Mouse (Mus musculus) activated CD4-positive, CD25-positive, alpha-beta regulatory T cell, adult 9 weeks (primary cell): ENCODE measurements around the gene Abcb8. TPM values are rescaled to one million over a fixed set of nuclear protein-coding genes. Genes with fewer than 3 reads are reported as not detected.

ENCODE experiments used
- polyA plus RNA-seq: library from polyadenylated mRNA; unstranded; fragments of 100-300 nt; shearing (Covaris generic); gene quantifications from one replicate; pipeline ENCODE4 v1.2.1, GENCODE M21; 2017

Gene Abcb8
- 33.1 TPM for polyA plus RNA-seq

DNA sequence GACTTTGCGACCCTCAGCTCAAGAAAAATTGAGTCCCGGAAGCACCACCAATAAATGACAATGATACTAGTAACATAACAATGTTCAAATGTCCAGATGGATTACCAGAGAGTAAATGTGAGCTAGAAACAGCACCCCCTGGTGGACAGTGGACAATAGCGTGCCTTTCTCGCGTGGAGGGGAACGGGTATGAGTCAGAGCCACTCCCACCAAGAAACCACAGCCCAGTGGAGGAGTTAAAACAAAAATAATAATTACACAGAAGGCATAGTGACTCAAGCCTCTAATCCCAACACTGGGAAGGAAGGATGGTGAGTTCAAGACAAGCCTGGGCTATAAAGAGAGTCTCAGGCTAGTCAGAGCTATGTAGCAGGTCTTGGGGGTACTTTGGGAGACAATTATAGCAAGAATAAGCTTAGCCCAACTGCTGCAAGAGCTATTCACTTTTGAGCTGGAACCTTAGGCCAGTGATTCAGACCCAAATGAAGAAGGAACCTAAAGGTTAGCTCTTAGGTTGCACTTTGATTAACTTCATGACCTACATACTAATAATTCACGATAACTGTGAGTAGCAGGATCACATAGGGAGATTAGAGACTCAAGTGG is at the start of gene Abcb8:
Gene Abcb8, plus strand, starts transcription at position 272 of the 606 bp plus-strand sequence.

DNA sequence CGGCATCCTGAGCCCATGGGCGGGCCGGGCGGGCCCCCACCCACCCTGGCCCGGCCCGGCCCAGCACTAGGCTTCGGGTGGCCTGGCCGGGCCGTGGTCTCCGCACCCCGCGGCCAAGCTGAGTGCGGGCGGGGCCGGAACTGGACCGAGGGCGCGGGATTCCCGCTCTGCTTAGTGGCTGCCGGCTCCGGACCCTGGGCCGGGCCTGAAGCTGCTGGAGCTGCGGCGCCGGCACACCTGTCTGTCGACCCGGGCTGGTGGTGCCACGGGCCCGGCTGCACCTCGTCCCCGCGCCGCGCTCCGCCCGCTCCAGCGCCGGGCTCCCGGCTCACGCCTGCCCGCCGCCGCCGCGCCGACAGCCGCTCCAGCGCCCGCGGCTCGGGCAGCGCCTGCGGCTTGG is 42.2 kb upstream of the Abcb8 start, which contains the start of gene Kcnh2:
Gene Kcnh2, minus strand, starts transcription at position 327 of the 400 bp plus-strand sequence.

DNA sequence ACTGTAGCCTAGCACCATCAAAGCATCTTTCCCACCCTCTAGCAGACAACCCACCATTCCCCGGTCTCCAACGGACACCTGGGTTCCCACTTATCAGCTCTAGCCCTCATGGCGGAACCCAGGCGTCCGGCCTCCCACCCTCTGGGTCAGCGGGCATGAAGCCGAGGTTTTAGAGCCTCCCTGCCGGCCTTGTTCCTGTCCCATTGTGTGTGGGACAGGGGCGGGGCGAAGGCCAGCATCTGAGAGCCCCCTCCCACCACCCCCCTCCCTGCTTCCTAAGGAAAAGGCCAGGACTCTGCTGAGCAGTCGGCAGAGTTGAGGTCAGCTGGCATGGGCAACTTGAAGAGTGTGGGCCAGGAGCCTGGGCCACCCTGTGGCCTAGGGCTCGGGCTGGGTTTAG is 29.0 kb upstream of the Abcb8 start, which contains the start of gene Nos3:
Gene Nos3, plus strand, starts transcription at position 303 of the 400 bp plus-strand sequence.

DNA sequence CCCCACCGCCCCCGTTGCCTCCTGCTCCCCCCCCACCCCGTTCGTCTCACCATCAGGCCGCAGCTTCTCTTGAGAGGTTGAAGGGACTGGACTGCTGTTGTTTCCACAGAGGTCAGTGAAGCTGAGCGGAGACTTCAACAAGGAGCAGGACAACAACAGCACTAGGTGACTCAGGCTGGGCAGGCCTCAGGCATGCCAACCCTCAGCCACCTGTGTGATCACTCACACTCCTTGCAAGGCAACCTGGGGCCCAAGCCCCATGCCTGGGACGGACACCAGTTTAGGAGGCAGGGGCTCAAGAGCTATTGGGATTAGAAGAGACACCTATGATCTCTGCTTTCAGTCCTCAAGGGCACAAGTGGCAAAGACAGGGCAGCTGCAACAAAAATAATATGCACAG is 1.6 kb upstream of the Abcb8 start, which contains the start of gene Atg9b:
Gene Atg9b, minus strand, starts transcription at position 280 of the 400 bp plus-strand sequence.

DNA sequence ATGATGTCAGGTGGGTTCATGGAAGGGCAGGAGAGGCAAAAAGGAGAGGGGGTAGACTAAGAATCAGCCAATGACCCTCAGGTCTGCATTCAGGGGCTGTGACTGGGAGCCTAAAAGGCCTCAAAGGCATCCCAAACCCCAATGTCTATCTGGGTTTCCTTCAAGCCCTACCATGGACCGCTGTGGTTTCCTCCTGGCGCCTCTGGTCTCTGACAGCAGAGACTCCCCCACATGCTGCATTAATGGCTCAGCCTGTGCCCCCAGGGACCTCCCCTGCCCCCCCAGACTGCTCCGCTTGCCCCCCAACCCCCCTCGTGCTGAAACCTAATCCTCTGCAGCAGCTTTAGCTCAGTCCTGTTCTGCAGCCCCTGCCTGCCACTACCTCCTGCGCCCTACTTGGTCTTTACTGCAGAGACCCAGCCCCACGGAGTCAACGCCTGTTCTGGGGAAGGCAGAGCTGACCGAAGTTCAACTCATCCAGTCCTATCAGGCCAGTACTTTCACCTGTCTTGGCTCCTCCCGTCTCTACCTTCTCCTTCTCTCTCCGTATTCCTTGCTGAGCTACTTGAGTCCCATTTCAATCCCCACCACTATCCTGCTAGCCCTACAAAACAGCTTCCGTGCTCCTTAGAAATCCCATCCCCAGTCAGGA is 19.7 kb downstream of the Abcb8 start, which contains the start of gene Asic3:
Gene Asic3, plus strand, starts transcription at position 351 of the 652 bp plus-strand sequence.

DNA sequence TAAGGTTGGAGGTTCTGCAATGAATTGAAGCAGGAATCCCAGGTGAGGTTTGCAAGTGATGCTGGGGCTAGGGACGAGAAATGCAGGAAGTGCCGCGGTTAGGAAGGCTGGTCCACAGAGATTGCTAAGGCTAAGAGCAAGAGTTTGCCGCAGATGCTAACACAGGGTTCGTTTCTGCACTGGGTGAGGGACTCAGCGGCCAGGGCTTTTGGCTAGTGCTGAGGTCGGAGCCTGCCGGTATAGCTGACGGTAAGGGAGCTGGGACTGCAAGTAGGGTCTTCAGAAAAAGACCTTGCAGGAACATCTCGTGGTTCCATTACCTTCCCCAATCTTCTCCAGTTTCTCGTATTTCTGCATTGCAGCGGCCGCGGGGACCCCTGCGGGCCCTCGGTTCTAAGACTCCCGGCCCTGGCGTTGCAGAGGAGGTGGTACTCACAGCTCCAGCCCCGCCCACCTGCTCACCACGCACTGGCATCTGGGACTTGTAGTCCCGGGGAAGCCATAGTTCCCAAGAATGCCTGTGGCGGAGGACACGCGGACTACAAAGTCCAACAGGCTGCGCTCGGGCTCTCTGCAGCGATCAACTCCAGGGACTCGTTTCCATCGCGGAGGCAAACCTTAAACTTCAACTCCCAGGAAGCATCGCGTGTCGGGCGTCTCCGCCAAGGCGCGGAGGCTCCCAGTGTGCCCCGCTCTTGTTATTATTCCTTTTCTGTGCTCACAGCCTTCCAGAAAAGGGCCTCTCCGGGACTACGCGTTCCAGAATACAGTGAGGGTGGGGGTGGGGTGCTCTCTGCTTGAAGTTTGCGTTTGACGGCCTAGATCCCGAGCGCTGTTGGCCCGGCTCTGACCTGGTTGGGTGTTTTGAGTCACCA is 29.9 kb downstream of the Abcb8 start, which contains the start of the genes Cdk5 and Slc4a2:
Gene Cdk5, minus strand, starts transcription at position 402 of the 875 bp plus-strand sequence.
Gene Slc4a2, plus strand, starts transcription at position 709 of the 875 bp plus-strand sequence.

DNA sequence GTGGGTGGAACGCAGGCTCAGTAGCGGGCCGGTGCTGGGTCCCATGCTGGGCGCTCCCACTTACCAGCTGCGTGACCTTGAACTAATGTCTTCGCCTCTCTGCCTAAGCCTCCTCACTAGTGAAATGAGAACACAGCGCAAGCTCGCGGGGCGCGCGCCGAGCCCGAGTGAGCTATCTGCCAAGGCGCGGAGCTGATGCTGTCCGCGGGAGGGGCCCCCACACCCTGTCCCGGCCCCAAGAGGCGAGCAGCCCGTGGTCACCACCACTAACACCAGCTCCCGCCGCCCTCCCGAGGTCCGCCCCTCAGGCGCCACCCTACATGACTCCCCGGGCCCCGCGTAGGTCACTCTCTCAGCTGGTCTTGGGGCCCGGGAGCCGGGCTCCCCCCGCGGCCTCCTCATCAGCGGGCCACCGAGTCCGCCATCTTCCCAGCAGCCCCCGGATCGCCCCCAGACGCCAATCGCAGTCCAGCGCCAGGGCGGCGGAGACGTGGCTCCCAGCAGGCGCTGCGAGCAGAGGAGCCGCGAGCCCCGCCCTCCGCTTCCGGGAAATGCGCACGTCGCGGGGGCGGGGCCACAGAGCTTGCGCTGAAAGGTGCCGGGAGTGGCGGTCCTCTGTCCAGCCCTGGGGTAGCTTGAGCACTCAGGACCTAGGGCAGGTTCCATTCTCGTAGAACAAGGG is 51.4 kb downstream of the Abcb8 start, which contains the start of gene Fastk:
Gene Fastk, minus strand, starts transcription at position 542 of the 682 bp plus-strand sequence.

DNA sequence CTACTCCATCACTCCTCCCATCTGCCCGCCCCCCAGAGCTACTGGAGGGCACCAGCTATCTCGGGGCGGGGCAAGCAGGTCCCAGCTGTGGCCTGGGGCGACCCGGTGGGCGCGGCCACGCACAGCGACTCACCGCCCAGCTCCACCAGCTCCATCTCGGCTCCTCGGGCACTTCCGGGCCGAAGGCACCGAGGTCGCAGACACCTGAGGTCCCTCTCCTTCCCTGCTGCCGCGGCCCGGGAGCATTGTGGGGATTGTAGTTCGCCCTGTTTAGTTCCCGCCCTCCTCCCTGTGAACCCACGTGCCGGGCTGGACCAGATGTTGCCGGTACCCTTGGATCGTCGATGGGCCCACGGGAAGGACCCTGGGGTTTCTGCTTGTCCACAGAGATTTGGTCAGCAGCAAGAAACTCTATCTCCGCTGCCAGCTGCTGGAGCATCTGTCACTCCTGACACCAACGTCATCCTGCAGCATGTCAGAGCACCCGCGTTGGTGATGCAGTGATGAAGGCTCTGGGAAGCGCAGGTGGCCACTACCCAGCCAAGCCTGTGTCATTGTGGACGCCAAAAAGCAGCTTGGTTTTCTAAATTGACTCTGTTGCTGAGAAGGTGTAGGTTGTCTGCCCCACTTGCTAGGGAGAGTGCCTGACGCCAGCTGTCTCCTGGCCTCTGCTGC is 54.3 kb downstream of the Abcb8 start, which contains the start of gene Tmub1:
Gene Tmub1, minus strand, starts transcription at position 231 of the 675 bp plus-strand sequence.

DNA sequence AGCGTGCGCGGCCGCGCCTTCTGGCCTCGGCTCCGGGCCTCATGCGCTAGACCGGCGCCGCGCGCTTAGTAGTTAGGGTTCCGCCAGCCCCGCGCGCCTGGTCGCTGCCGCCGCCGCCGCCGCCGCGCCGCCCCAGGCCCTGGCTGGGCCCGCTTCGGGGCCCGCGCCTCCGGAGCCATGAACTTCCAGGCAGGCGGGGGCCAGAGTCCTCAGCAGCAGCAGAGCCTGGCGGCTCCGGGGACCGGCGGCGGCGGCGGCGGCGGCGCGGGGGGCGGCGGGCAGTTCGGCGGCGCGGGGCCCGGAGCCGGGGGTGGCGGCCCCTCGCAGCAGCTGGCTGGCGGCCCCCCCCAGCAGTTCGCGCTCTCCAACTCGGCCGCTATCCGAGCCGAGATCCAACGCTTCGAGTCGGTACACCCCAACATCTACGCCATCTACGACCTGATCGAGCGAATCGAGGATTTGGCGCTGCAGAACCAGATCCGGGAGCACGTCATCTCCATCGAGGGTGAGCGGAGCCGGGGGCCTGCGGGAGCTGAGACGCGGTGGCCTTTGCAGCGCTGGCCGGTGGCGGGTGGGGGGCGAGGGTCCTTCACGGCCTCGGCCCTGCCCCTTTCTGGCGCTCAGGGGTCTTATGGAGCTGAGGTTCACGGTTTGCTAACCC is 58.7 kb downstream of the Abcb8 start, which contains the start of gene Agap3:
Gene Agap3, plus strand, starts transcription at position 148 of the 661 bp plus-strand sequence.

Other genes with a start within 250 kb of the Abcb8 start
- gene Nupl2, start 228.7 kb upstream of the Abcb8 start, polyA plus RNA-seq: 12.3 TPM
- gene Kcnh2, start 42.1 kb upstream of the Abcb8 start, polyA plus RNA-seq: 4.1 TPM
- gene Nos3, start 28.9 kb upstream of the Abcb8 start, polyA plus RNA-seq: 0.23 TPM
- gene Atg9b, start 1.5 kb upstream of the Abcb8 start, polyA plus RNA-seq: 0.64 TPM
- gene Asic3, start 19.7 kb downstream of the Abcb8 start, polyA plus RNA-seq: not detected
- gene Cdk5, start 29.9 kb downstream of the Abcb8 start, polyA plus RNA-seq: 98.4 TPM
- gene Slc4a2, start 30.2 kb downstream of the Abcb8 start, polyA plus RNA-seq: 45.0 TPM
- gene Fastk, start 51.6 kb downstream of the Abcb8 start, polyA plus RNA-seq: 119 TPM
- 84.0 TPM for gene Tmub1, start 54.2 kb downstream of the Abcb8 start, polyA plus RNA-seq
- gene Agap3, start 58.5 kb downstream of the Abcb8 start, polyA plus RNA-seq: 5.4 TPM
- 0.10 TPM for gene Gbx1, start 133.5 kb downstream of the Abcb8 start, polyA plus RNA-seq
- gene Asb10, start 147.3 kb downstream of the Abcb8 start, polyA plus RNA-seq: not detected
- not detected for gene 4931409K22Rik, start 163.1 kb downstream of the Abcb8 start, polyA plus RNA-seq
- 84.9 TPM for gene Abcf2, start 183.8 kb downstream of the Abcb8 start, polyA plus RNA-seq
- gene Chpf2, start 193.1 kb downstream of the Abcb8 start, polyA plus RNA-seq: 38.7 TPM
- 1.4 TPM for gene Smarcd3, start 230.7 kb downstream of the Abcb8 start, polyA plus RNA-seq